Mouse (Mus musculus) testis, postnatal 14 days (tissue): ENCODE measurements at regions not wholly inside any gene's neighbourhood (a gene's known extent, or its start where the extent isn't known, plus 50 kb on each side); places are given as distances from the start of the nearest gene placed in this dataset.

ENCODE experiments used
- DNase-seq: peaks from one replicate; pipeline ENCODE4 v3.0.0; 2021; ENCODE audit warnings: low spot score

DNA sequence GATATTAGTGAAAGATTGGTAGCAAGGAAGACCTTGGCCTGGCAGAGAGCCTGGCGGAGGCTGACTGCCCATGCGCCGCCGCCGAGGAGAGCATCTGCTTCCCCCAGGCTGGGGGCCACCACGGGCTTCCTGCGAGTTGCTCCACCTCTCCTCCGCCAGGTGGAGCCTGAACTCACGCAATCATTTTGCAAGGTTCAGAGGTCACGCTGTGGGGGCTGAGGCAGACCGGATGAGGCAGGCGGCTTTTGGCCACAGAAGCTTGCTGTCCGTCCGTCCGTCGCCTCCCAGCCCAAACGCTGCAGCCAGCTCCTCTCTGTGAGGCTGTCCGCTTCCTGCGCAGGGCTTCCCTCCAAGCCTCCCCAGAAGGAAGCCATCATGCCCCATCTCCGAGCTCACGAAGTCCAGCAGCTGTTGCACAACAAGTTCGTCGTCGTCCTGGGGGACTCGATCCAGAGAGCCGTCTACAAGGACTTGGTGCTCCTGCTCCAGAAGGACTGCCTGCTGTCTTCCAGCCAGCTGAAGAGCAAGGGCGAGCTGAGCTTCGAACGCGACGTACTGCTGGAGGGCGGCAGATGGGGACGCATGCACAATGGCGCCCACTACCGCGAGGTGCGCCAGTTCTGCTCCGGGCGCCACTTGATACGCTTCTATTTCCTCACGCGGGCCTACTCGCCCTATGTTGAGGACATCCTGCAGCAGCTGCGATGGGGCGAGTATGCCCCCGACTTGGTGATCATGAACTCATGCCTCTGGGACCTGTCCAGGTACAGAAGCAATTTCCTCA is 269.3 kb upstream of the Erbb4 start:
- peak; percentile 84 for DNase-seq

DNA sequence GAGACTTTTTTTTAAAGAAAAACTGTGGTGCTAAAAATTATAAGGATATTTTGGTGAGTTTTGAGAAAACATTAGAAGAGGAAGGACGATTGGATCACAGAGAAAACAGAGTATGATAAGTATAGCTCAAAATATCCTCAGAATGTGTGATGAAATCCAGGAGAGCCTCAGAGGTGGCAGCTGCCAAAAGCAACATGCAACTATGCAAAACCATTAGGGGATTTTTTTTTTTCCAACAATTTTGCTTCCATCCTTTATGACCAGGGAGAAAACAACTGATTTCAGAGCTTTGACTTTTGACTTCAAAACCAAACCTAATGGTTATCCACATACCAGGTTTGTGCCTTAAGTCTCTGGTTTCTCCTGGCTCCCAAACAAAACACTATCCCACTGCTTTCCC is 267.4 kb upstream of the Erbb4 start:
- no peak for DNase-seq

DNA sequence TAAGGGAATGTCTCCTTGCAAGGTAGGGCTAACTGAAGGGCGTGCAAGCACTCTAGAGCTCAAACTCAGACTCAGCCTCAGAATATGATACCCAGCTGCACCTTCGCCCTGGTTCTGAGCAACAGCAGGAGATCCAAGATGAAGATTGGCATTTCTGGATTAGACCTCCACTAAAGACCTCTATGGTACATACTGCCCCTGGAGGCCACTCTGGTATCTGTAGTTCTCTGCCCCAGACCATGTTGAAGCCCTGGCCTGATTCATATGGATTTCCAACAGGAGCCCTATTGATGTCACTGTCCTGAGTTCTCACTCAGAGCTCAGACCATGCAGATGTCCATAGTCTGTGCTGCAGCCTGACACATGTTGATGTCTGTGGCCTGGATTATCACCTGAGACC is 262.2 kb upstream of the Erbb4 start:
- DNase-seq = no peak

DNA sequence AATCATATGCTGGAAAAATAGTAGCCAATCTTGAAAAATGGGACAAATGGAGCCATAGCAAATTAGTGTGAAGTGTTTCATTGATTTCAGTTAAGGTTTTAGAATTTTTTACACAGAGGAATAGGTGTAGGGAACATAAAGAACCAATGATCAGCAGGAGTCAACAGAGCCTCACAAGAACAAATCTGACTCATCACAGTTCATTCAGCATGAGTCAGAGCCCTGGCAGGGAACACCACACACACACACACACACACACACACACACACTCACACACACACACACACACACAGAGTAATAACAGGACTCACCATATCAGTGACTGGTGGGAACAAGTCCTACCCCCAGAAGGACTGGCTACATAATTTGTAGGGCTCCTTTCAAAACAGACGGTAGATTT is 259.7 kb upstream of the Erbb4 start:
- DNase-seq = no peak

DNA sequence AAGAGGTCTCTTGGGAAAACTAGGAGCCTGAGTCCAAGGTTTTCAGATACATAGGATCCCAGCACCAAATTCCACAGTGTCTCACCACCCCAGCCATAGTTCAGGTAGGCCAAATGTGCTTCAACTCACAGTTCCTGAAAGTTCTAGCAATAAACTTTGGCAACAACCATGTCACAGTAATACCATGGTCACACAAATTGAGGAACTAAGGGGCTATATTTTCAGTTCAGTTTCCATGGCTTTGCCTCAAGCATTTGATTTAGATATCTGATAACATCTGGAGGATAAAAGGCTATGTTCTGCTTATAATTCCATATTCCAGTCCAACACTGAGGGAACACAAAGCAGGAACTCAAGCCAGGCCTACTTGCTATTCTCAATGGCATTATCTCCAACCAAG is 256.2 kb upstream of the Erbb4 start:
- no peak for DNase-seq

DNA sequence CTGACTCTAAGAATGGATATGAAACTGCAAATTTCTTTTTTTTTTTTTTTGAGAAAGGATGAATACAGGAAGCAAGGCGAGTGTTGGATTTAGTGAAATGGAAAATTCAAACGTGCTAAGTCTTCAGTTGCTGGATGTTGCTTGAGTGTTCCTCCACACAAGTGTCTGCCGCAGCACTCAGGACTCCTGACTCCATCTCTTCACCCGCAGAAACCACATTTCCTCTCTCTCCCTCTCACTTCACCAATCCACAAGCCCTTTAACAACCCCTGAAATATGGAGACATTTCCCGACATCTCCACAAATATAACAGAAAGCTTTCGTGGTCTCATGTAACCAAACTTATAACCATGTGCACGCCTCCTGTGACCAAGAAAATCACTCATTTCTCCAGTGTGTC is 249.7 kb upstream of the Erbb4 start:
- DNase-seq = no peak

DNA sequence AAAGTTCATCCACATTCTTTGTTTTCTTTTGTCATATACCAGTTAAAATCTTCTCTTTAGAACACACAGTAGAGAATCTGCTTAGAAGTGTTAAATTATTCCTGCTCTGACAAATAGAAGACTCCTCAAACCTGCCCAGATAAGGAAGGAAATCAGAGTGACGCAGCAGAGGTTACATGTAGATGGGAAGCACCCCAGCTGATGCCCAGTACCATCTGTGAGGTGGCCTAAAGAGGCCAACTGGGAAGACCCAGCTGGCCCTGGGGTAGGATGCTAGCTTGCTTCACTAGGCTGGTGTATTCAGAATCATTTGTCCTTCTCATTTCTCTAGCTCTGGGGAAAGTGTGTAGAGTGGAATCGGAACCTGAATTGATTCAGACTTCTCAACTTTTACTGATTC is 242.6 kb upstream of the Erbb4 start:
- DNase-seq = no peak

DNA sequence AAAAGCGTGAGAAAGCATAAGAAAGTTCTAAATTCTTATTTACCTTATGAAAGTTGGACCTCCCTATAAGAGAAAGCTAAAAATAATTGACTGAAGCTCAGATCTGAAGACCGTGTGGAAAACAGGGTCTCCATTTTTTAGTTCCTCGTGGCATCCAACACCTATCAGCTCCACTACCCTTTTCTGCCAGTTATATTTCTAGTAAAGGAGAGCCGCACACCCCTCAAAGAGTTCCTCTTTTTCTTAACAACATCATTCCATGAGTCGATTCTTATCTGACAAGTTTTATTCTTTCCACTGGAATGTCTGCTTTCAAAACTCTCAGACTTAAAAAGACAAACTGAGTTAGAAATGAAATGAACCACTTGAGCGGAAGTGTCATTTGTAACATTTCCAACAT is 242.0 kb upstream of the Erbb4 start:
- no peak for DNase-seq

DNA sequence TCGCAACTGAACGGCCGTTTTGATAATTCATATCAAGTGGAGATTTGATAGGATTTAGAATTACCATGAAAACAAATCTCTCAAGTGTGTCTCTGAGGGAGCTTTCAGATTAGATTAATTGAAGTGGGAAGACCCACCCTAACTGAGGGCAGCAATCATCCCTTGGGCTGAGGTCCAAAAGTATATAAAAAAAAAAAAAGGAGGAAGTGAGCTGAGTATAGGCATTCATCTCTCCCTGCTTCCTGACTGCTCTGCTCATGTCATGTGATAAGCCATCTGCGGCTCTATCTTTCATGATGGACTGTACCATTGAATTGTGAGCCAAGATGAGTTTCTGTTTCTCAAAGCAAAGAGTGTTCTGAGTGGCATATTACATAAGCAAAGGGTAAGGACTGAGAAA is 234.2 kb upstream of the Erbb4 start:
- no peak for DNase-seq

DNA sequence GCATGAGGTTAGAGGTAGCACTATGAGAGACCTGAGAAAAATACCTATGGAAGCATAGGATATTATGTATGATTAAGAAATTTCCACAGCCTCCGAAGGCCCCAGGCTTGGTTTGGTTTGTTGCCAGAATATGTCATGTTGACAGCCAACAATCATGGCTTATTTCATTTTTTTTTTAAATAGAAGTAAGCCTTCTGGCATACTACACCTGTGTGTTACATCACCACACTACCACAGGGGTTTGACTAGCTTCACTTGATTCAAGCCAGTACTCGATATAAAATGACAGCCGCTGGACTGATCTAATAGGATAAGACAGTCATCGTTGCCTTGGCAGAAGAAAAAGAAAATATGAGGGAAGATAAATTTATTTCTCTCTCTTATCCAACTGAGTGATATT is 232.6 kb upstream of the Erbb4 start:
- no peak for DNase-seq

DNA sequence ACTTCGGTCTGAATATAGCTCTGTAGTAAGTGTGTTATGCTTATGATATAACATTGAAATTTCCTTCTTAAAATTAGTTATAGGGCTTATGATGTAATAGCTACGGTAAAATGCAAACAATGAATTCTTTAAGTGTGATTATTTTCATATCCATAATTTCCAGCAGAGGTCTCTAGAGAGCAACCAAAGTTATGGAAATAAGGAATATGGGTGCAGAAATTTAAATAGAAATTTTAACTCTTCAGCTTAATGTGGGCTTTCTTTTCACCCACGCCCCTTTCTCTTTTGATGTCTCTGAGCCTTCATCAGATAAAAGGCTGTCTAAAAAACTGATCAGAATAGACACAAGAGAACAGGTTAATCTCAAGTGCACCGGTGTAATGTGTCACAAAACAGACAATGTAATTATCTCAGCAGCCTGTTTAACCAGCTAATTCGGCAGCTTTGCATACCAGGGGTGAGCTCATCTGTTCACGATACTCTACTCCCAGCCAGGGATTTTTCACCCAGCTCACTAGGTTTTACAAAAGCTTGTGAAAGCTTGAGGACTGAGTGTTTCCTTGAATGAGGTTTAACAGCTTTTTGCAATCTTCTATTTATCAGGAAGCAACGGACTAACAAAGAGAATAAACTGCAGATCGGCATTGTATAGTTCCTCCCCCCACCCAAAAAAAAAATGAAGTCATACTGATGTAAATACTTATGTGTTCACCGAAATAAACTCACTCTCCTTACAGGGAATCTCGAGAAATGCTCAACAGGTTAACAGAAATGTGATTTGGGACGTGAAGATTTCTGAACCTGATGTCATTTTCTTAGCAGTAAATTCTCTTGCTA is 223.8 kb upstream of the Erbb4 start:
- DNase-seq = no peak

DNA sequence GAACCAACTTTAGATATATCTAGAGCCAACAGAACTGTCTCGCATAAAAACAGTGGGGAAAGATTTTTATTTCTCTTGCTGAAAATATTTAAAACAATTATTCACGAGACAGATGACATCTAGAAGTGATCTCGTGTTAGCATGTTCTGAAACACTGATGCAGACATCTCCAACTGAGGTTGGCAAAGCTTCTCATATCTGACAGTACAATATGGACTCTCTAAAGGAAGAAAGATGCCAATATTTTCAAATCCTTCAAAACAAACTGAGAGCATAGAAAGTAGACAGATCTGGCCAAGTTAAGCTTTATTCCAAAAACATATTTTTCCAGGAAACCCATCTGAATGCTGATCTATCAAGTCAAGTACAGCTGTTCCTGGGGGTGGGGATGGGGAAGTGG is 221.5 kb upstream of the Erbb4 start:
- no peak for DNase-seq

DNA sequence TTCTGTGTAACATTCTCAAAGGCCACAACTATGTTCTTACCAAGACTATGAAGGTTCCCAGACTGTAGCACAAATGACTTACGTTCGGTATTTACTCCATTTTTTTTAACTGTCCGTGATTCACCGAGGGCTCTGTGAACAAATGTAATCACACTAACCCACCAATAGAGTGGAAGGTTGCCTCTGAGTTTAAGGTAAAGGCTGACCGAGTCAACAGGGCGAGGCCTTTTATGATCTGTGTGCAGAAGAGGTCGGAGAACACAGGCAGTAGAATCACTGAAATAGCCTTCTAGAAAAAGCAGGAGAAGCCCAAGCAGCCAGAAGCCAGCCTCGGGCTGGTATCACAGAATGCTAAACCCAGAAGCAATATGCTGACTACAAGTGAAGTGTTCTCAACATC is 218.9 kb upstream of the Erbb4 start:
- no peak for DNase-seq

DNA sequence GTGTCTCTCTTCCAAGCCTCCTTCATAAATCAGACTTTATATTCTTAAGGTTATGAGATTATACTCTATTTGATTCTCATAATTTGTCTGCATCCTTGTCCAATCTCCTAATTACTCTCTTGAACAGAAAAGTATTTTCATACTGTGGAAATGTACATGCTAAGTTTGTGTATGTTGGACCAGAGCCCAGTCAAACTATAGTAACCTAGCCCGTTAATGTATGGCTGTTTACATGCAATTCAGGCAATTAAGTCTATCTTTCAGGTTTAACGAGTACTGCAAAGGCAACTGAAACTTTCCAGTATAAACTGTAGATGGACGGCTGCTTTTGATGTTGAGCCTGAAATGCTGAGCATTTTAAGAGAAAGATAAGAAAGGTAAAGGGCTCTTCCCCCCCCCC is 211.7 kb upstream of the Erbb4 start:
- DNase-seq = no peak

DNA sequence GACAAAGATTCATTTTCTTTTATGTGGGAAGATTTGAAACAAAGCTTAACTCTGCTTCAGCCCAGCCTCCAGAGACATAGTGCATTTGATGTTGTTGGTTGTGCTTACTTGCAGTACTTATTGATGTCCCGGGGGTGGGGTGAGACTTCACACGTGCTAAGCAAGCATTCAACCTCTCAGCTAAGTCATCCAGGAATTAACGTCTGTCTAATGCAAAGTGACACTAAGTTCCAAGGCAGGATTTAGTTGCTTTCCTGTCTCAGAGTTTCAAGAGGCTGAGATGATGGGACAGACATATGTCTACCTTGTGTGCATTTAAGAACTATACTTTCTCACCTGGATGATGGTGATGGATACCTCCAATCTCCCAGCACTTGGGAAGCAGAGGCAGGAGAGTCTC is 189.0 kb upstream of the Erbb4 start:
- DNase-seq = no peak

DNA sequence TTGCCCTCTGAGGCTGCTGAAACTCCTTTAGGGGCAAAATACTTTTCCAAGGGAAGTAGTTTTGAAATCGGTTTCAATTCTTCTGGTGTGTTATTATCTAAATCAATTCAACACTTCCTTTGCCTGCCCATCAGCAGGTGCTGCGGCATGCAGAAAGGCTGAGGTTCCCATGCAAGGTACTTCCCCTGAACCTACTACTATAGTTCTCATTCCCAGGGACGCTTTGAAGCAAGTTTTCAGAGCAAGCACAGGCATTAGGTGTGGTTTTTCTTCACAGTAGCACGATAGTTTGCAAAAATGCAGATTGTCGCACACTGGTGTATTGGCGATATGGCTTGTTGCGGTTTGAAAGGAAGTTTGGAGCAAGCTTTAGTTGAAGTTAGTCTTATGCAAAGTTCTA is 183.5 kb upstream of the Erbb4 start:
- no peak for DNase-seq

DNA sequence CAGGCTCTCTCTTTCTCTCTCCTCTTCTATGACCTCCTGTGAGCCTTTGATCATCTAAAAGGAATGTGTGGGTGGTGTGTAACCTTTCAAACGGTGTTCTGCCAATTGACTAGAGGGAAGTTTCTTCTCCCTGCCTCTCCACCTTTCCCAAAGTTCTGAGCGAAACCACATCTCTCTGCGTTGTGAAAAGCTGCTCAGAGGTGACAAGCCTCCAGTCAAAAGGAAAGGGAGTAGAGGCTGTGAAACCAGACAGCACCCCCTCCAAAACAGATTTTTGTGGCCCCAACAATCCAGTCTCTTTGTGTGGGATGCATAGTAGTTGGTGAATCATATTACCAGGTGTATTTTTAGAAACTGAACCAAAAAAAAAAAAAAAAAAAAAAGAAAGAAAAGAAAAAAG is 178.5 kb upstream of the Erbb4 start:
- no peak for DNase-seq

DNA sequence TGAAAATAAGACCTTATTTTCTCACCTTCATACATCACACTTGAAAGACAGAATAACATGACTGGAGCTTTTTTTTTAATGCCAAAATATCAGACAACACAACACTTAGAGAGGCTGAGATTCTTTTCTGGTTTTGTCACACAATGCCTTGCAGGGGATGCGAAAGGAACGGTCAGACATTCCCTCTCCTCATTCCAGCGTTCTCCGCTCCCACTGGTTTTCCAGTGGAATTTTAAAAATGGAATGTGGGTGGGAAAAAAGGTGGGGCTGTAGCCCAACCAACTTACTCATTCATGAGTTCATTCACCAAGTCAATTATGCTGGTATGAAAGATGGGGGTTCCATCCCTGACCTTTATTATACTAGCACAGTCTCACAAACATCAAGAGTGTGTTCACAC is 169.6 kb upstream of the Erbb4 start:
- DNase-seq = no peak

DNA sequence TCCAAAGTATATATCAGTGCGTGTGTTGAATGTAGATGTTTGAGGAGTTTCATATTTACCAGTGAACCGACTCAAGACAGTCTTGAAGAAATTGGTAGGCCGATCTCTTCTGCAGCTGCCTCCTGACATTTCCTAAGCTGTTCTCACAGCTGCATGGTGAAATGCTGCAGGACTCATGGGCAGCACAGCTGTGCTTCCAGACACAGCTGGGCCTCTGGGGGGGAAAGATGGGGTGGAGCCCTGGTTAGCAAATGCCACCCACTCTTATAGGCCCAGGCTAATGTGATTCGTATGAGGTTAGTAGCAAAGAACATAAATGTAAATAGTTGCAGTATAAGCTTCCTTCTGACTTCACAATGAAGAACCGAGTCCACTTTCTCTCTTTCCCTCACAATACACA is 139.8 kb upstream of the Erbb4 start:
- DNase-seq = no peak

DNA sequence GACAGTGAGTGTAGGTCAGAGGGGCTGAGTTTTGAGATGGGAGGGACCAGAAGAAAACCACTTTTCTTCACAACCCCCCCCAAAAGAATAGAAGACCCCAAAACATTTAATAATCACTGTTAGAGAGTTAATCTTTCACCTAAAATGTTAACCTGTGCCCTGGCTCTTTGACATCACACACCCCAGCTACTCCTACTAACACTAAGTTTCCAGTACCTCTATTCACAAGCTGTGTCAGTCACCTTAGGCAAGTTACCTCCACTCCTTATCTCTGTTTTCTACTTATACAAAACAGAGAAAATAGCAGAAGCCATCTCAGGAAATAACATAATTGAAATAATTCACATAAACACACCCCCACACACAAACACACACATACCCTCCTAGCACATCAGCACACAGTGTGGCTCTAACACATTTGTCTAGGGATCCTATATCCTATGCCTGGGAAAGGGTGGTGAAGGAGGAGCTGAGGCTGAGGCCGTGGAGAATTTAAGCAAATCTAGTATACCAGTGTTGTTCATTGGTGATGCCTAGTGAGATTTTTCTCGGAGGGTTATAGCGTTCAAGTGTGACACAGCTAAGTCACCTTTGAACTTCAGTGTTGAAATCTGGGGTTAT is 134.5 kb upstream of the Erbb4 start:
- no peak for DNase-seq

DNA sequence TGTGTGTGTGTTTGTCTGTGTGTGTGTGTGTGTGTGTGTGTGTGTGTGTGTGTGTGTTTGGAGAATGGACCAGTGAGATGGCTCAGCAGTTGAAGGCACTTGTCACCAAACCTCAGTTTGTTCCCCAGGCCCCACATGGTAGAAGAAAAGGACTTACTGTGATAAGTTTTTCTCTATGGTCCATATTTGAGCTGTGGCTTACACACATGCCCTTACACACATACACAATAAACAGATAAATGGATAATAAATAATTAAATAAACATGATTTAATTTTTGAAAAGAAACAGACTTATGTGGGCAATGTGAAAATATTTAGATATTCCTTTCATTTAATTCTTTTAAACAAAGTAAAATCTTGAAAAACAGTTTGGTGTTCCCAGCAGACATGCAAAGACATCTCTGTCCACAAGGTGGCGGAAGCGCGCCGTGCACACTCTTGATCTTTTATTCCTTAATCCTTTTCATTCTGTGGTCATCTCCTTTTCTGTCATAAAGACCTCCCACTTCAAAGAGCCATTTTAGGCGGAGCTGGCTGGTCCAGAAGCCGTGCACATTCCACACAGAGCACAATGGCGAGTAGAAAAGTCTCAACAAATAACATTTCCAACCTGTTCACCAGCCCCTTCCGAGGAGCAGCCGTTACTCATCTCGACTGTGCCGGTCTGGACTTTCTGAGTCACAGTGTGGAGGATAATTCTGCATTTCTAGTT is 133.8 kb upstream of the Erbb4 start:
- DNase-seq = peak; percentile 13

DNA sequence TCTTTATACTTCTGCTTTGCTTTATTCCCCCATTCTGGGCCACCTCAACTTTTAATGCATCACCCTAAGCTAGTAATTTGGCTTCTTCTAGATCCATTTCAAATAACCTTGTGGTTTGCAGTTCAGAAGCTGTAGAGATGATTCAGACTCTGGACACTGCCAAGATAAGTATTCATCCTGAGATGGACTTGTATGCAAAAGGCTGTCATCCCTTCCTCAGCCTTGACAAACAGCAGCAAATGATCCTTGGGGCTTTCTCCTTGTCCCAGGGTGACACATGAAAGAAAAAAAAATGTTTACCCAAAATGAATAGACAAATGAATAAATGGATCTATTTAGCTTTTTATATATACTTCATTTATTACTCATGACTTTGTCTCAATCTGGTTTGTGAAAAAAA is 120.0 kb upstream of the Erbb4 start:
- DNase-seq = no peak
